Mouse (Mus musculus): ENCODE data around the gene Gm28048. TPM values are rescaled to one million over a fixed set of nuclear protein-coding genes. Genes with fewer than 3 reads are reported as not detected.

Gm28048 gene
- 10 to 100 TPM in 1 of 2 experiments, 1 to 10 TPM in 1; 9.5 to 10.4 TPM for total RNA-seq (2021)

- DNase-seq (ENCODE audit: extremely low spot score in 1 of 2, low spot score in 1 of 2), result peak; percentile 97 to 98
These were observed at the start of gene Gm28048, which contains the start of gene Commd1 for GRCm38 (mm10) chr11:22981984-22982757. TSS of gene Gm28048 (minus strand) at chr11:22982090. TSS of gene Commd1 (minus strand) at chr11:22982382.

GRCm38 (mm10) chr11:23029399-23029798 is 47.5 kb upstream of the Gm28048 start:
- DNase-seq (ENCODE audit: extremely low spot score in 1 of 2, low spot score in 1 of 2), result no peak

GRCm38 (mm10) chr11:23028957-23029356 is 47.1 kb upstream of the Gm28048 start:
- DNase-seq (ENCODE audit: extremely low spot score in 1 of 2, low spot score in 1 of 2), result no peak

- no peak for DNase-seq (ENCODE audit: extremely low spot score in 1 of 2, low spot score in 1 of 2)
These were observed 42.3 kb upstream of the Gm28048 start for GRCm38 (mm10) chr11:23024169-23024568.

GRCm38 (mm10) chr11:23023155-23023554 is 41.3 kb upstream of the Gm28048 start:
- no peak for DNase-seq (ENCODE audit: extremely low spot score in 1 of 2, low spot score in 1 of 2)

GRCm38 (mm10) chr11:23020841-23021240 is 39.0 kb upstream of the Gm28048 start:
- DNase-seq (ENCODE audit: extremely low spot score in 1 of 2, low spot score in 1 of 2), result no peak

GRCm38 (mm10) chr11:23020116-23020770 is 38.4 kb upstream of the Gm28048 start:
- no peak for DNase-seq (ENCODE audit: extremely low spot score in 1 of 2, low spot score in 1 of 2)

- no peak for DNase-seq (ENCODE audit: extremely low spot score in 1 of 2, low spot score in 1 of 2)
These were observed 36.1 kb upstream of the Gm28048 start for GRCm38 (mm10) chr11:23017943-23018342.

- no peak for DNase-seq (ENCODE audit: extremely low spot score in 1 of 2, low spot score in 1 of 2)
These were observed 33.1 kb upstream of the Gm28048 start for GRCm38 (mm10) chr11:23014996-23015395.

- DNase-seq (ENCODE audit: extremely low spot score in 1 of 2, low spot score in 1 of 2), result no peak
These were observed 31.8 kb upstream of the Gm28048 start for GRCm38 (mm10) chr11:23013580-23014294.

- DNase-seq (ENCODE audit: extremely low spot score in 1 of 2, low spot score in 1 of 2), result no peak
These were observed 31.2 kb upstream of the Gm28048 start for GRCm38 (mm10) chr11:23013096-23013495.

- no peak for DNase-seq (ENCODE audit: extremely low spot score in 1 of 2, low spot score in 1 of 2)
These were observed 26.9 kb upstream of the Gm28048 start for GRCm38 (mm10) chr11:23008824-23009200.

GRCm38 (mm10) chr11:23008181-23008823 is 26.4 kb upstream of the Gm28048 start:
- peak; percentile 59 to 69 for DNase-seq (ENCODE audit: extremely low spot score in 1 of 2, low spot score in 1 of 2)

- peak; percentile 55 to 59 for DNase-seq (ENCODE audit: extremely low spot score in 1 of 2, low spot score in 1 of 2)
These were observed 25.7 kb upstream of the Gm28048 start, which contains the start of gene Fam161a for GRCm38 (mm10) chr11:23007481-23008180. TSS of gene Fam161a (plus strand) at chr11:23007531.

- DNase-seq (ENCODE audit: extremely low spot score in 1 of 2, low spot score in 1 of 2), result no peak
These were observed 25.2 kb upstream of the Gm28048 start for GRCm38 (mm10) chr11:23007166-23007480.

- no peak for DNase-seq (ENCODE audit: extremely low spot score in 1 of 2, low spot score in 1 of 2)
These were observed 23.4 kb upstream of the Gm28048 start for GRCm38 (mm10) chr11:23005276-23005675.

GRCm38 (mm10) chr11:22998308-22998707 is 16.4 kb upstream of the Gm28048 start:
- DNase-seq (ENCODE audit: extremely low spot score in 1 of 2, low spot score in 1 of 2), result no peak

GRCm38 (mm10) chr11:22995461-22995860 is 13.6 kb upstream of the Gm28048 start:
- DNase-seq (ENCODE audit: extremely low spot score in 1 of 2, low spot score in 1 of 2), result no peak

GRCm38 (mm10) chr11:22994271-22994670 is 12.4 kb upstream of the Gm28048 start:
- no peak for DNase-seq (ENCODE audit: extremely low spot score in 1 of 2, low spot score in 1 of 2)

GRCm38 (mm10) chr11:22991218-22991835 is 9.4 kb upstream of the Gm28048 start:
- no peak for DNase-seq (ENCODE audit: extremely low spot score in 1 of 2, low spot score in 1 of 2)
